Mouse (Mus musculus): ENCODE data around the gene Tax1bp1.

The Tax1bp1 gene

DNA sequence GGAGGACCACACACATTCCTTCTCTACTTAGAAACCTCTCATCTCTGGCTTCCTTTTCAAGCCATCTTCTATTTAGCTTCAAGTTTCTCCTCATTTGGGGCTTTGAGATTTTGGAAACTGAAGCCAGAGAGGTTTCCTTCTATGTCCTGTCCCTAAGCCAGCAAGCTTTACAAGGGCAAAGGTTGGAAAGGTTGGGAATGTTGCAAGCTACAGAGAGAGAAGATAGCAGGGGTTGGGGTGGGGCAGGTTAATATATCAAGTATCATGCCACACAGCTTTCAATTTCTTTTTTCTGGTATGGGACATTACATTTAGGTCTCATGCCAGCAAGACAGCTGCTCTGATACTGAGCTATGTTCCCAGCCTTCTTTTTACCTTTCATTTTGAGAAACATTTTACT lies 8.2 kb upstream of the Tax1bp1 start:
- DNase-seq (ENCODE audit: low read depth in 1 of 2, low spot score in 2 of 2), result no peak

DNA sequence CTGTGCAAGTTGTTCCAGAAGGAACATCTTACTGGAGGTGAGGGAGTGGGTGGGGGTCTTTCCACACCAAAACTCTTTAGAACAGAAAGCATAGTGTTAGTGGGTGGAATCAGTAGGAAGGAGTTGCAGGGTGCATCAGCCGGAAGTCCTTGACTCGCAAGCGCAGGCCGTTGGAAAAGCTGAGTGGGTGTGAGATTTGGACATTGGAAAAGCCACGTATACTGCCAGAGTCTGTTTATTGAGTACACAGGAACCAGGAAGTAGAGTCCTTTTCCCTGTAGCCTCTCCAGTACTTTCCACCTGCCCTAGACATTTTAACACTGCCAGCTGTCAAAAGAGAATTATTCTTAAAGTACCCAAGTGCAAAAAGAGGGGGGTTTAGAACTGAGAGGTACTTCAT lies 5.7 kb upstream of the Tax1bp1 start:
- DNase-seq (ENCODE audit: low read depth in 1 of 2, low spot score in 2 of 2), result no peak

- DNase-seq (ENCODE audit: low read depth in 1 of 2, low spot score in 2 of 2), result no peak
These were observed 966 bp upstream of the Tax1bp1 start for GRCm38 (mm10) chr6:52712563-52712962.

DNA sequence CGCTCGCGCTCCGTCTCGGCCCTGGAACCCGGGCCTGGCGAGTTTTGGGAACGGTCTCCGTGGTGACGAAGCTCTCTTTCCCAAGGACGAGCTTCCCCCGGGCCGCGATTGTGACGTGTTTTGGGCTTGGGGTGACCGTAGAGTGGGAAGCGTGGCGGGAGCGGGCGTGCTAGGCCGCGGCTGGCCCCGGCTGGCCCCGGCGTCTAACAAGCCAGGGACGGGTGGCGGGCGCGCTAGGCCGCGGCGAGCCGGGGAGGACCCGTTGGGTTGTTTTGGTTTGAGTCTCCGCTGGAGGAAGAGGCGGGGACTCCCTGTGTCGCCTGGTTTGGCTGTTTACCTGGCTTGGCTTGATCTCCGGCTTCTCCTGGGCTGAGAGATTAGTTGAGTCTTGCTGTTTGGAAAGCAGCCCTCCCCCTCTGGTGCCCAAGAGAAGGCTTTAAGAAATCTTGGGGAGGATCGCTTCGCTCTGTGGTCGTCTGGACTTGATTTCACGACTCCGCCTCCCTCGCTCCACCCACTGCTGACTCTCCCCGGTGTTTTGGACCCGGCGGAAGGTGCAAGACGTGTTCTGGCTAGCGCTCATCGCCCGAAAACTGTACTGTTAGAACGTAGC lies 474 bp downstream of the Tax1bp1 start:
- peak; percentile 54 to 76 for DNase-seq (ENCODE audit: low read depth in 1 of 2, low spot score in 2 of 2)

DNA sequence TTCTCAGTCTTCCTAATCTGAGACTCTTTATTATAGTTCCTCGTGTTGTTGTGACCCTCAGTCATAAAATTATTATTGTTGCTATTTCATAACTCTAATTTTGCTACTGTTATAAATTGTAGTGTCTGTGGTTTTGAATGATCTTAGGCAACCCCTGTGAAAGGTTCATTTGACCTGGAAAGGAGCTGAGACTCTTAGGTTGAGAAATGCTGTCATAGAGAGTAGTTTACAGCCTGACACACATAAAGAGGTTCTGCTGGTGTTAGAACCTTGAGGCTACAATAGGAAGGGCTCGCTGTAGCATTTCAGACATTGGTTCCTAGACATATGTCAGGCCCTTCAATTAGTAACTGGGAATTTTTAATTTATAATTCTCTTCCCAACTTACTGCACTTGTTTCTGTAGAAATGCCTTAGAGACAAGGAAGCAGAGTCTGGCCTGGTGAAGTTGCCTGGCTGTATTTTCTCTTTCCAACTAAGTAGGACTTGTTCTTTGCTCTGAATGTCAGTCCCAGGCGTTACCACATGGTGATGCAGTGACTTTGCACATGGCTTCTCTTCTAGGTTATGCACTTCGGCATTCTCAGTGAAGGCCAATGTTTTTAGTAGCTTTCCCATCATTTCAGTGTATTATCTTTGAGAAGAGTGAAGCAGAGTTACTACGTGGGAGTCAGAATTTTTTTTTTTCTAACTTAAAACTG lies 4.1 kb downstream of the Tax1bp1 start:
- DNase-seq (ENCODE audit: low read depth in 1 of 2, low spot score in 2 of 2), result no peak

GRCm38 (mm10) chr6:52724805-52725439 lies 11.4 kb downstream of the Tax1bp1 start:
- DNase-seq (ENCODE audit: low read depth in 1 of 2, low spot score in 2 of 2), result peak in 1 of 2 experiments; percentile 39

- no peak for DNase-seq (ENCODE audit: low read depth in 1 of 2, low spot score in 2 of 2)
These were observed 16.8 kb downstream of the Tax1bp1 start for GRCm38 (mm10) chr6:52730338-52730737.

GRCm38 (mm10) chr6:52734630-52735029 lies 21.1 kb downstream of the Tax1bp1 start:
- no peak for DNase-seq (ENCODE audit: low read depth in 1 of 2, low spot score in 2 of 2)

- no peak for DNase-seq (ENCODE audit: low read depth in 1 of 2, low spot score in 2 of 2)
These were observed 39.3 kb downstream of the Tax1bp1 start for GRCm38 (mm10) chr6:52752832-52753231.

DNA sequence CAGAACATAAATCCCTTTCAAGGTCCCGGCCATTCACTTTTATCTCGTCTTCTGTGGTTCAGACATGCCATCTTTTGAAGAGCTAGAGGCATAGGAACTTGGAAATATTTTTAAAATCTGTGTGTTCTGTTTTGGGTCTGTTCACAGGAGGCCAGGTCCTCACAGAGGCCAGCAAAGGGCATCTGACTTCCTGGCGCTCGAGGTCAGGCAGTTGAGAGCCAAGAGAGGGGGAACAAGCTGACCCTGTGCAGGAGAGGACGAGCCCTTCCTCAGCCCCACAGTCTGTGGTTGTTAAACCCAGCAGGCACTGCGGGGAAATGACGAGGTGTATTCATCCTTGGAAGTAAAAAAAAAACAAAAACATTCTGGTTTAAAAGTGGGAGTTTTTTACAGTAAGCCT lies 51.7 kb downstream of the Tax1bp1 start:
- DNase-seq (ENCODE audit: low read depth in 1 of 2, low spot score in 2 of 2), result no peak

DNA sequence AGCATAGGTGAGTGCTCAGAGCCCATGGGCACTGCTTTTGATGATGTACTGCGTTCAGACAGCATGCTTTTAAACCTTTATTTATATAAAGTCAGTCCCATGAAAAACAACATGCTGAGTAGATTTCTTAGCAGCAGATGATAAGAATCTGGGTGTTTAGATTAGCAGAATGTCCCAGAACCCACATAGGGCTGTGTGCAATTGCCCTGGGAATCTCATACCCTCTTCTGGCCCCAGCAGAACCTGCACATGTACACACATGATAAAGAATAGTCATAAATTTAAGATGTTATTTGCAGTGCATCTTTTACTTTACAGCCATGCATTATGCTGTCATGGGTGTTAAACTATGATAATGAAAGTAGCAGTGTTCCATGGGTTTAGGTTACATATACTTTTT lies 57.3 kb downstream of the Tax1bp1 start:
- no peak for DNase-seq (ENCODE audit: low read depth in 1 of 2, low spot score in 2 of 2)

DNA sequence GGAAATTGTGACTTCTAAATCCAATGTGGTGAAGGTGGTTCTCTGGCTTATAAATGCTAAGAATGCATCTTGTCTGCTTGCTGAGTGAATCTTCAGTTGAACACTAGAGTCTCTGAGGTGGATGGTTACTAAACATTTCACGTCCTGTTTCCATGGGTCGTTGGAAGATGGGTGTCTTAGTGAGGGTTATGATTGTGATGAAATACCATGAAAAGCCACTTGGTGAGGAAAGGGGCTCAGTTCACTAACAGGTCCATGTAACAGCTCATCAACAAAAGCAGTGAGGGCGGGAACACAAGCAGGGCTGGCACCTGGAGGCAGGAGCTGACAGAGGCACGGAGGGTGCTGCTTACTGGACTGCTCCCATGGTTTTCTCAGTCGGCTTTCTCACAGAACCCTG lies 59.6 kb downstream of the Tax1bp1 start:
- DNase-seq (ENCODE audit: low read depth in 1 of 2, low spot score in 2 of 2), result no peak

- no peak for DNase-seq (ENCODE audit: low read depth in 1 of 2, low spot score in 2 of 2)
These were observed 61.8 kb downstream of the Tax1bp1 start for GRCm38 (mm10) chr6:52775350-52775749.

DNA sequence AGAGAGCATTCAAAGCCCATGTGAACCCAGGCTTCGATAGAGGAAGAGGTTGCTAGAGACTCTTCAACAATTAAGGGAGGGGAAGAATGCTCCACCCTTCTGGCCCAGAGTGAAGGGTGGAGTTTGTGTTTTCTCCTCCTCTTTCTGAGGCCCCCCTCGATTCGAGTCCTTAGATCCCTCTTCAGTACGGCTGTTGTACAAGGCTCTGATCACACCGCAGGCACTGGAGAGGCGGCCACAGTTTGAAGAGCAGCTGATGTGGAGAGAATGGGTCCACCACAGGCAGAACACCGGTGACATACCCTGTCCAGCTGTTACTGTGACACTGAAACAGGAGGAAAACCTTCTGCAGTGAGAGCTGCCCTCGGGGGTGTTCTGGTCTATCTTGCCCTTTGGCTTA lies 62.4 kb downstream of the Tax1bp1 start:
- no peak for DNase-seq (ENCODE audit: low read depth in 1 of 2, low spot score in 2 of 2)

GRCm38 (mm10) chr6:52777034-52777433 lies 63.5 kb downstream of the Tax1bp1 start:
- DNase-seq (ENCODE audit: low read depth in 1 of 2, low spot score in 2 of 2), result no peak

DNA sequence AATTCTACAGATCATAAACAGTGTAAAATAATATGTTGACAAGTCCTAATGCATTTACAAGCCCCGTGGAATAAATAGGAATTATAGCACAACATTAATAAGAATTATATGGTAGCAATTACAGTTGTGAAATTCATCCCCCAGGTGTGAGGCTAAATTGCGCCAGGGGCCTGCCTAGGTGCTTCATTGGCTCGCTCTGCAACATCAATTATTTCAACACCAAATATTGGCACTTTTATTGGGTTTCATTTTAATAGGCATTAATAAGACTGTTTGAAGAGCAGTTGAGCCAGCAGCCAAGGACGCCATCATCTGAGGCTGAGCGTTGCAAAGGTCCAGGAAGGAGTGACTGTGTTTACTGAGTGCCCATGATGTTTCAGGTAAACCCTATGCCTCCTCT lies 65.0 kb downstream of the Tax1bp1 start:
- DNase-seq (ENCODE audit: low read depth in 1 of 2, low spot score in 2 of 2), result no peak

DNA sequence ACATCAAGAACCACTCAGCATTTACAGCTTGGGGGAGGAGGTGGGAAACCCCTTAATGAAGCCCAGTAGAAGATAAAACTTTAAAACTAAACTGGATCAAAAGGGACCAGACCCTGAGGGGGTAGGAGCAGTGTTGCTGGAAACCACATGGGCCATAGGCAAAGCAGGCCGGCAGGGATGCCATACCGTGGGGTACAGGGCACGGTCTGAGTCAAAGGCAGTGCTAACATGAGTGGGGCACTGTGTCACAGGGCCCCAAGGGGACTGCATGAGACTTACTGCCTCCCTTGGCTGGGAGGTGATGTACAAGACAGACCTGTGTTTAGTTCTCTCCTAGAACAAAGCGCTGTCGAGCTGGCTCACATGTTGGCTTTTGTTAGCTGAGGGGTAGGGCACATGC lies 66.0 kb downstream of the Tax1bp1 start:
- no peak for DNase-seq (ENCODE audit: low read depth in 1 of 2, low spot score in 2 of 2)

DNA sequence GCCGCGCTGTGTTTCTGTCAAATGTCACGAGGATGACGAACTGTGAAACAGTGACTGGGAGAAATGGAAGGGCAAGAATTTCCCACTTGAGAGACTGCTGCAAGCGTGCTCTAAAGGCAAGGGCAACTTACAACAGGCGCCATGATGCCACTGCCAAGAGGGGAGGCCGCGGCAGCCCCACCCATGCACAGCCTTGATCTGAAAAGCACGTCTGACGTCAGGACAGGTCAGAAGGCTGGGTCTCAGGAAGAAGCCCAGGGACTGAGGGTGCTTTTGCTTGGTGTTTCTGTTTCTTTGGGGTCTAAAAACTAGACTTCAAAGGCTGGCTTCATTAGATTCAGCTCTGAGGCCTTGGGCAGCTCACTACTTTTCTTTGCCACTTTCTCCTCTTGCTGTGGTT lies 76.8 kb downstream of the Tax1bp1 start:
- no peak for DNase-seq (ENCODE audit: low read depth in 1 of 2, low spot score in 2 of 2)

DNA sequence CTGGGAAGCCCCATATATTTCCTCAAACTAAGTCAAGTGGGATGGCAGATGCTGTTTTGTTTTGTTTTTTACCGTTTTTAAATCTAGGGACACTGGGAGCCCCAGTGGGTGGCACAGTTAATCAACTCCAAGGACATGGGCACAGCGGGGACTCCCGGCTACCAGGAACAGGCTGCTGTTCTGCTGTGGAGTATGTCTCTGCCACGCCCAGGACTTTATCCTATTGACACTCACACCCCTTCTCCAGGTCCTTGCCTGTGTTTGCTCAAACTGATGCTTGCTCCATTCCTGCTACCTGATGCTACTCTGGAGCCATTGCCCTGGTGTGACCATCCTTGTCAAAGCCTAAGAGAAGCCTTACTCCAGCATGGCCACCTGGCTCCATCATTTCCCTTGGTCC lies 77.3 kb downstream of the Tax1bp1 start:
- no peak for DNase-seq (ENCODE audit: low read depth in 1 of 2, low spot score in 2 of 2)

GRCm38 (mm10) chr6:52792455-52792854 lies 78.9 kb downstream of the Tax1bp1 start:
- no peak for DNase-seq (ENCODE audit: low read depth in 1 of 2, low spot score in 2 of 2)

- no peak for DNase-seq (ENCODE audit: low read depth in 1 of 2, low spot score in 2 of 2)
These were observed 81.7 kb downstream of the Tax1bp1 start for GRCm38 (mm10) chr6:52795029-52795841.

All from monocyte, adult 2 months (primary cell).